Mouse (Mus musculus) lung, embryonic 14.5 days (tissue): ENCODE measurements around the gene Cisd3. TPM values are rescaled to one million over a fixed set of nuclear protein-coding genes. Genes with fewer than 3 reads are reported as not detected.
"Not testable (repeated sequence)": the region's sequence is repeated elsewhere in the genome, so short reads cannot be mapped to it uniquely, and the experiment has no call there.

Source experiments
- ATAC-seq: fragments of 200-750 bp; cut with Nextera tagmentation; 2 replicates; pipeline ENCODE4 v1.8.0; 2017; ENCODE audit warnings: mild to moderate bottlenecking, moderate TSS enrichment, moderate library complexity; ENCODE audit not compliant: insufficient read depth
- DNase-seq: peaks from one replicate; pipeline ENCODE4 v3.0.0-alpha.2; 2015
- H3K27ac ChIP-seq: fragments of 300-500 bp; sonication (generic); 2 replicates; pipeline ENCODE4 v1.5.1; 2014; ENCODE audit warnings: low read depth, mild to moderate bottlenecking, moderate library complexity
- H3K27me3 ChIP-seq: fragments of 300-500 bp; sonication (generic); 2 replicates; pipeline ENCODE4 v1.6.1; 2014; ENCODE audit warnings: low read length, control low read depth; ENCODE audit not compliant: insufficient read depth
- H3K36me3 ChIP-seq: fragments of 300-500 bp; sonication (generic); 2 replicates; pipeline ENCODE4 v1.6.1; 2014; ENCODE audit warnings: control low read depth; ENCODE audit not compliant: insufficient read depth
- H3K4me1 ChIP-seq: fragments of 300-500 bp; sonication (generic); 2 replicates; pipeline ENCODE4 v1.6.1; 2014; ENCODE audit warnings: antibody characterized with exemption, control low read depth; ENCODE audit not compliant: insufficient read depth
- H3K4me2 ChIP-seq: fragments of 300-500 bp; sonication (generic); 2 replicates; pipeline ENCODE4 v1.6.1; 2014; ENCODE audit warnings: mild to moderate bottlenecking
- H3K4me3 ChIP-seq: fragments of 300-500 bp; sonication (generic); 2 replicates; pipeline ENCODE4 v1.5.1; 2014; ENCODE audit warnings: low read depth, low read length
- H3K9ac ChIP-seq: fragments of 300-500 bp; sonication (generic); 2 replicates; pipeline ENCODE4 v1.6.1; 2014
- H3K9me3 ChIP-seq: fragments of 300-500 bp; sonication (generic); 2 replicates; pipeline ENCODE4 v1.6.1; 2016; ENCODE audit warnings: low read depth, low read length, control low read depth
- CTCF ChIP-seq: IDR thresholded peaks from 2 replicates; pipeline ENCODE4 v1.5.1; 2016; ENCODE audit warnings: antibody characterized with exemption, low read depth
- WGBS: fragments of 180-500 bp; shearing (Covaris S2); extraction: QIAGEN DNeasy Blood & Tissue Kit; methylation state at CpG from one replicate; pipeline ENCODE4 v1.1.7; 2014; 5-methylcytosine and 5-hydroxymethylcytosine counted together
- polyA plus RNA-seq: library from polyadenylated mRNA; unstranded; fragments of >200 nt; fragmentation: Nextera tagmentation; extraction: Ambion mirVana; gene quantifications from 2 replicates; pipeline ENCODE4 v1.2.1, GENCODE M21; 2014

The Cisd3 gene
- polyA plus RNA-seq, 1 experiment from 2014 or later: 27.1 TPM

GRCm38 (mm10) chr11:97654210-97654609, 31.4 kb upstream of the Cisd3 start:
- ATAC-seq (no peak), DNase-seq (no peak)
- Histone ChIP-seq H3K9me3 (no peaks in the 10 kb centered on the region), H3K4me1 (peaks cover 3% of the 10 kb centered on the region), H3K4me3 (no peak overlapping the region), H3K27me3 (no peaks in the 10 kb centered on the region), H3K27ac (no peak overlapping the region), H3K9ac (no peak overlapping the region), H3K4me2 (no peak overlapping the region), H3K36me3 (no peaks in the 10 kb centered on the region)
- no peak for TF ChIP-seq CTCF
- WGBS: 86% methylated on average over 2 of the region's 2 CpGs

GRCm38 (mm10) chr11:97656269-97656971, 29.2 kb upstream of the Cisd3 start:
- no peak for DNase-seq
- H3K36me3 ChIP-seq: no peaks in the 10 kb centered on the region
- H3K4me2 ChIP-seq: no peak overlapping the region
- ATAC-seq: no peak
- peaks cover 6% of the 10 kb centered on the region for H3K27me3 ChIP-seq
- H3K4me1 ChIP-seq: peaks cover 15% of the 10 kb centered on the region
- H3K4me3 ChIP-seq: no peak overlapping the region
- H3K27ac ChIP-seq: no peak overlapping the region
- TF ChIP-seq CTCF: no peak
- 66% methylated on average over 14 of the region's 14 CpGs for WGBS
- H3K9me3 ChIP-seq: no peaks in the 10 kb centered on the region
- no peak overlapping the region for H3K9ac ChIP-seq

- ATAC-seq (no peak), DNase-seq (no peak)
- Histone ChIP-seq H3K9me3 (no peaks in the 10 kb centered on the region), H3K27ac (no peak overlapping the region), H3K4me3 (no peak overlapping the region), H3K27me3 (peaks cover 15% of the 10 kb centered on the region), H3K4me1 (peaks cover 22% of the 10 kb centered on the region), H3K36me3 (no peaks in the 10 kb centered on the region), H3K9ac (no peak overlapping the region), H3K4me2 (no peak overlapping the region)
- TF ChIP-seq CTCF: no peak
- WGBS: 30% methylated on average over 5 of the region's 6 CpGs
Observed at GRCm38 (mm10) chr11:97657184-97657945, 28.3 kb upstream of the Cisd3 start.

GRCm38 (mm10) chr11:97657967-97658366, 27.7 kb upstream of the Cisd3 start:
- 89% methylated on average over 6 of the region's 6 CpGs for WGBS
- not testable (repeated sequence) for H3K9ac ChIP-seq, H3K4me2 ChIP-seq, H3K27ac ChIP-seq, DNase-seq, H3K9me3 ChIP-seq, ATAC-seq, H3K36me3 ChIP-seq, H3K4me3 ChIP-seq
- Histone ChIP-seq H3K27me3 (peaks cover 17% of the 10 kb centered on the region), H3K4me1 (peaks cover 22% of the 10 kb centered on the region)

GRCm38 (mm10) chr11:97658751-97659266, 26.8 kb upstream of the Cisd3 start:
- H3K4me3 ChIP-seq: no peak overlapping the region
- no peak overlapping the region for H3K27ac ChIP-seq
- TF ChIP-seq CTCF: no peak
- no peak for DNase-seq
- peak overlapping the region; percentile 89 for H3K9ac ChIP-seq
- no peak for ATAC-seq
- H3K27me3 ChIP-seq: peaks cover 17% of the 10 kb centered on the region
- H3K36me3 ChIP-seq: no peaks in the 10 kb centered on the region
- H3K9me3 ChIP-seq: no peaks in the 10 kb centered on the region
- H3K4me2 ChIP-seq: peak overlapping the region; percentile 89
- WGBS: 44% methylated on average over 11 of the region's 11 CpGs
- peaks cover 22% of the 10 kb centered on the region for H3K4me1 ChIP-seq

GRCm38 (mm10) chr11:97659267-97659989, 26.2 kb upstream of the Cisd3 start:
- ATAC-seq (no peak), DNase-seq (peak; percentile 18)
- Histone ChIP-seq H3K4me2 (peak overlapping the region; percentile 89), H3K27me3 (peaks cover 17% of the 10 kb centered on the region), H3K9ac (peak overlapping the region; percentile 89), H3K4me3 (peak overlapping the region; percentile 88), H3K4me1 (peaks cover 22% of the 10 kb centered on the region), H3K9me3 (no peaks in the 10 kb centered on the region), H3K27ac (peak overlapping the region; percentile 85), H3K36me3 (no peaks in the 10 kb centered on the region)
- no peak for TF ChIP-seq CTCF
- WGBS: 10% methylated on average over 13 of the region's 13 CpGs
